Mouse (Mus musculus) heart, postnatal 10 days (tissue): ENCODE measurements around the gene Gprin1. TPM values are rescaled to one million over a fixed set of nuclear protein-coding genes. Genes with fewer than 3 reads are reported as not detected.

Experiments
- DNase-seq, 2 experiments: peaks; one replicate each; pipeline ENCODE4 v3.0.0; 2021
- intact Hi-C: fragments of 180-260 bp; cut with DNase I; formaldehyde crosslinking; loops from one replicate; pipeline ENCODE4 v1.15.1; 2025
- total RNA-seq, 2 experiments: library from RNA; stranded (reverse); gene quantifications; 2 replicates each; pipeline ENCODE4 v1.2.3; 2021

Gene Gprin1
- total RNA-seq, 2 experiments from 2014 or later = 0.05 to 0.10 TPM

GRCm38 (mm10) chr13:54737488-54738212 is 12.0 kb downstream of the Gprin1 start:
- DNase-seq = peak; percentile 20 to 22
- intact Hi-C loops = no loop called here

- intact Hi-C loops = no loop called here
- DNase-seq = no peak
These were observed 12.7 kb downstream of the Gprin1 start for GRCm38 (mm10) chr13:54736931-54737330.

- intact Hi-C loops = no loop called here
- DNase-seq = no peak
These were observed 23.5 kb downstream of the Gprin1 start for GRCm38 (mm10) chr13:54726131-54726530.

- intact Hi-C loops = no loop called here
- no peak for DNase-seq
These were observed 26.5 kb downstream of the Gprin1 start for GRCm38 (mm10) chr13:54723143-54723542.

GRCm38 (mm10) chr13:54716916-54717315 is 32.8 kb downstream of the Gprin1 start:
- peak; percentile 29 to 57 for DNase-seq
- intact Hi-C loops = loop anchor here (10.0 kb wide), 1 partner anchor 48 kb away; the partner anchor contains the start of gene Sncb

- DNase-seq = no peak
- intact Hi-C loops = loop anchor here (10.0 kb wide), 1 partner anchor 50 kb away; the partner anchor contains the start of gene Sncb
These were observed 34.7 kb downstream of the Gprin1 start for GRCm38 (mm10) chr13:54714996-54715395.

GRCm38 (mm10) chr13:54714393-54714792 is 35.3 kb downstream of the Gprin1 start:
- DNase-seq = no peak
- intact Hi-C loops = loop anchor here (10.0 kb wide), 1 partner anchor 50 kb away; the partner anchor contains the start of gene Sncb

GRCm38 (mm10) chr13:54710866-54711265 is 38.8 kb downstream of the Gprin1 start:
- intact Hi-C loops = loop anchor here (10.0 kb wide), 1 partner anchor 54 kb away; the partner anchor contains the start of gene Sncb
- DNase-seq = no peak

- no peak for DNase-seq
- intact Hi-C loops = no loop called here
These were observed 44.8 kb downstream of the Gprin1 start for GRCm38 (mm10) chr13:54704890-54705289.

- no peak for DNase-seq
These were observed 47.2 kb downstream of the Gprin1 start for GRCm38 (mm10) chr13:54702507-54702906.

GRCm38 (mm10) chr13:54701243-54701642 is 48.4 kb downstream of the Gprin1 start, which contains the start of gene Cdhr2:
Cdhr2 (plus strand) TSS chr13:54701461.
- intact Hi-C loops = no loop called here
- no peak for DNase-seq

More at GRCm38 (mm10) chr13:54702507-54702906, 47.2 kb downstream of the Gprin1 start:
- intact Hi-C loops = no loop called here

- intact Hi-C loops = no loop called here
- no peak for DNase-seq
These were observed 54.0 kb downstream of the Gprin1 start for GRCm38 (mm10) chr13:54695479-54696230.

- intact Hi-C loops = no loop called here
- DNase-seq = no peak
These were observed 55.2 kb downstream of the Gprin1 start for GRCm38 (mm10) chr13:54694348-54695060.

- DNase-seq = peak; percentile 99
- intact Hi-C loops = no loop called here
These were observed 55.9 kb downstream of the Gprin1 start, which contains the start of gene Rnf44 for GRCm38 (mm10) chr13:54693558-54694347. Rnf44 (minus strand) TSS chr13:54693907.

GRCm38 (mm10) chr13:54692711-54693557 is 56.7 kb downstream of the Gprin1 start:
- intact Hi-C loops = no loop called here
- DNase-seq = no peak

- no peak for DNase-seq
These were observed 57.9 kb downstream of the Gprin1 start for GRCm38 (mm10) chr13:54691737-54692136.

GRCm38 (mm10) chr13:54690151-54690740 is 59.4 kb downstream of the Gprin1 start:
- DNase-seq = no peak
- intact Hi-C loops = no loop called here

More at GRCm38 (mm10) chr13:54691737-54692136, 57.9 kb downstream of the Gprin1 start:
- intact Hi-C loops = no loop called here

- intact Hi-C loops = loop anchor here (5.0 kb wide), 1 partner anchor 65 kb away; the partner anchor contains the start of gene Faf2
- DNase-seq = peak; percentile 98 to 99
These were observed 61.9 kb downstream of the Gprin1 start for GRCm38 (mm10) chr13:54687575-54688424.
